Mouse (Mus musculus): Measurements from ENCODE around the gene Kiz. TPM values are rescaled to one million over a fixed set of nuclear protein-coding genes. Genes with fewer than 3 reads are reported as not detected.

Gene Kiz
- polyA plus RNA-seq, 1 experiment from 2014 or later = 11.9 TPM

DNA sequence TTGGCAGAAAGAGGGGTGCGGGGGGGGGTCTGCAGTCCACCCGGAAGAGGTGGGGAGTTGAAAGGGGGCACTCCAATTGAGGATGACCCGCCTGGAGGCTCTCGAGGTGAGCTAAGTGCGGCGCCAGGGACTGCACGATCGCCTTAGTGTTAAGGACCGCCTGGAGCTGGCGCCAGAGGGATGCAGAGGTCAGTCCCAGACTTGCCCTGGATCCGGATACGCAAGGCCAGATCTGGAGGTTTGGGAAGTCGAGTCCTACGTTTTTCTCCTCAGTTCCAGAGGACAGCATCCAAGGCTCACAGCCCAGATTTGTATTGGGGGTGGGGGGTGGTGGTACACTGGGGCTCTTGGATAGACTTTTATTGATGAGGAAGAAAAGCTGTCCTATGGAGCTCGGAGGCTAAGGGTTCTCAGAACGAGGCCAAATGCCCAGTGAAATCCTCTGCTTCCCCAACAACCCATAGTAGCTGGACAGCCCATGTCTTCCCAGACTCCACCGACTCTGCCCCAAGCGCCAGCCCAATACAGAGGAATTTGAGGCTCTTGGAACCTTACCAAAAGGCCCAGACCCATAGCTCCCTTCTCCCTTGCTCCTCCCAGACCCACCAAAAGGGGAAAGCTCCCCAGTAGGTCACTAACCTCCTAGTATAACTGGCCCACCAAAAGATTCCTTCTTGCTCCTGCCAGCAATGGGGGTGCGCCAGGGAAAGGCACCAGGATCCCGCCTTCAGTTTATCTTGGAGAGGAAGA, 20.2 kb upstream of the Kiz start:
- Histone ChIP-seq H3K27ac (replicated peaks) (no peak overlapping the region), H3K9ac (no peak overlapping the region), H3K4me3 (replicated peaks) (no peak overlapping the region), H3K36me3 (replicated peaks) (no peaks in the 10 kb centered on the region), H3K4me2 (no peak overlapping the region), H3K4me1 (replicated peaks) (no peaks in the 10 kb centered on the region), H3K9me3 (replicated peaks) (no peaks in the 10 kb centered on the region), H3K27me3 (peaks cover 93% of the 10 kb centered on the region)
- ATAC-seq (ENCODE audit: insufficient read depth) = no peak
- 2% methylated on average over 20 of the region's 20 CpGs for WGBS (ENCODE audit: insufficient replicate concordance)

- no peak overlapping the region for H3K4me2 ChIP-seq
- H3K9me3 ChIP-seq (replicated peaks) = no peaks in the 10 kb centered on the region
- H3K4me3 ChIP-seq (replicated peaks) = no peak overlapping the region
- WGBS (ENCODE audit: insufficient replicate concordance) = 2% methylated on average over 13 of the region's 13 CpGs
- no peaks in the 10 kb centered on the region for H3K36me3 ChIP-seq (replicated peaks)
- H3K27ac ChIP-seq (replicated peaks) = no peak overlapping the region
- H3K9ac ChIP-seq = no peak overlapping the region
- ATAC-seq (ENCODE audit: insufficient read depth) = no peak
- H3K27me3 ChIP-seq = peaks cover 97% of the 10 kb centered on the region
- no peaks in the 10 kb centered on the region for H3K4me1 ChIP-seq (replicated peaks)
These were observed 19.4 kb upstream of the Kiz start for GRCm38 (mm10) chr2:146836246-146836645.

DNA sequence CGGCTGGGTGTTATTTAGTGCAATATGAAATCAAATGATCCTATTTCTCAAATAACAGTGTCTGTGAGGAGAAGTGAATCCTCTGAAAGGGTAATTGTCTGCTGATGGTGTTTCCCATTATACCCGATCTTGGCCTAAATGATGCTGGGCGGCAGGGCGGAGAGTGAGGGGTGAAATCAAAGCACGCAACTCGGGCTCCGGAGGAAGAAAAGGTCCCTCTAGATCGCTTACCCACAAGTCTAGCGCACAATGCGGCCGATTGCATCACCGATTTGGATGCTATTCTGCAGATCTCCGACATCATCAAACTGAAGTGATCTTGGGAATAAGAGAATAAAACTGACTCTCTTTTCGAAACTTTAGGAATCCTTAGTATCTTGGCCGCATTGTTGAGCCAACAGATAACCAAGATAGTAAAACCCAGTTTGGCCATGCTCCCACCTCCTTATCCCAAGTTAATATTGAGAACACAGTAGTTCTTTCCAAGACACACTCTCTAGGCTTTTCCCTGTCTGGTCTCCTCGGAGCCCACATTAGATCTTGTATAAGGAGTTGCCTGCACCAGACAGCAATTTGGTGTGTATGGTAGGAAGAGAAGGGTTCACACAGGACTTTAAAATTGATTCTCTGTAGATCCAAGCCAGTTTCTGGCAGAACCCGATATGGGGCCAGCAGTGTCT, 18.7 kb upstream of the Kiz start:
- Histone ChIP-seq H3K27me3 (peaks cover 100% of the 10 kb centered on the region), H3K27ac (replicated peaks) (no peak overlapping the region), H3K4me3 (replicated peaks) (no peak overlapping the region), H3K4me1 (replicated peaks) (no peaks in the 10 kb centered on the region), H3K4me2 (no peak overlapping the region), H3K9ac (no peak overlapping the region), H3K9me3 (replicated peaks) (no peaks in the 10 kb centered on the region), H3K36me3 (replicated peaks) (no peaks in the 10 kb centered on the region)
- WGBS (ENCODE audit: insufficient replicate concordance) = 6% methylated on average over 17 of the region's 17 CpGs
- ATAC-seq (ENCODE audit: insufficient read depth) = no peak

DNA sequence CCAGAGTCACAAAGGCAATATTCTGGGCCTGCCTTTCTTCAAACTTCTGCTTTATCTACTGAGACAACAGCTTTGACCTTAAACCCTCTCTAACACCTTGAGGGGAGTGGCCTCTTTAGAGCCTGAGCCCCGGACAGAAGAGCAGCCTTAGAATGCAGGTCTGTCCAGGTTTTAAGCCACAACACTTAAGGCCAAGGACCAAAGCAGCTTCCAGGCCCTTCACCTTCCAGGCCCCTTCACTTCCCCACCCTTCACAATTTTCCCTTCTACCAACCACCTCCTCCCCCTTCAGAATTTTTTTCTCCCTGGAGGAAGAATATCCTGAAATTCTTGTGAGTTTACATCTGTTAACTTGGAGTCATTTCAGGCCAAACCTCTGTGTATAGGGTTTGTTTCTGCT, 18.0 kb upstream of the Kiz start:
- Histone ChIP-seq H3K27ac (replicated peaks) (no peak overlapping the region), H3K4me1 (replicated peaks) (no peaks in the 10 kb centered on the region), H3K4me3 (replicated peaks) (no peak overlapping the region), H3K36me3 (replicated peaks) (no peaks in the 10 kb centered on the region), H3K9me3 (replicated peaks) (no peaks in the 10 kb centered on the region), H3K9ac (no peak overlapping the region), H3K27me3 (peaks cover 99% of the 10 kb centered on the region), H3K4me2 (no peak overlapping the region)
- 18% methylated on average over 1 of the region's 1 CpGs for WGBS (ENCODE audit: insufficient replicate concordance)
- no peak for ATAC-seq (ENCODE audit: insufficient read depth)

- H3K4me3 ChIP-seq (replicated peaks) = no peak overlapping the region
- H3K36me3 ChIP-seq (replicated peaks) = no peaks in the 10 kb centered on the region
- H3K9ac ChIP-seq = no peak overlapping the region
- WGBS (ENCODE audit: insufficient replicate concordance) = 4% methylated on average over 30 of the region's 30 CpGs
- no peak for ATAC-seq (ENCODE audit: insufficient read depth)
- H3K4me1 ChIP-seq (replicated peaks) = no peaks in the 10 kb centered on the region
- H3K27me3 ChIP-seq = peaks cover 93% of the 10 kb centered on the region
- no peaks in the 10 kb centered on the region for H3K9me3 ChIP-seq (replicated peaks)
- H3K4me2 ChIP-seq = no peak overlapping the region
- H3K27ac ChIP-seq (replicated peaks) = no peak overlapping the region
These were observed 16.9 kb upstream of the Kiz start for GRCm38 (mm10) chr2:146838596-146839302.

- H3K27me3 ChIP-seq = peaks cover 86% of the 10 kb centered on the region
- no peak for ATAC-seq (ENCODE audit: insufficient read depth)
- no peak overlapping the region for H3K4me3 ChIP-seq (replicated peaks)
- no peaks in the 10 kb centered on the region for H3K9me3 ChIP-seq (replicated peaks)
- H3K4me2 ChIP-seq = no peak overlapping the region
- H3K27ac ChIP-seq (replicated peaks) = no peak overlapping the region
- WGBS (ENCODE audit: insufficient replicate concordance) = 4% methylated on average over 36 of the region's 36 CpGs
- H3K4me1 ChIP-seq (replicated peaks) = no peaks in the 10 kb centered on the region
- H3K9ac ChIP-seq = no peak overlapping the region
- H3K36me3 ChIP-seq (replicated peaks) = no peaks in the 10 kb centered on the region
These were observed 16.2 kb upstream of the Kiz start for GRCm38 (mm10) chr2:146839303-146840030.

DNA sequence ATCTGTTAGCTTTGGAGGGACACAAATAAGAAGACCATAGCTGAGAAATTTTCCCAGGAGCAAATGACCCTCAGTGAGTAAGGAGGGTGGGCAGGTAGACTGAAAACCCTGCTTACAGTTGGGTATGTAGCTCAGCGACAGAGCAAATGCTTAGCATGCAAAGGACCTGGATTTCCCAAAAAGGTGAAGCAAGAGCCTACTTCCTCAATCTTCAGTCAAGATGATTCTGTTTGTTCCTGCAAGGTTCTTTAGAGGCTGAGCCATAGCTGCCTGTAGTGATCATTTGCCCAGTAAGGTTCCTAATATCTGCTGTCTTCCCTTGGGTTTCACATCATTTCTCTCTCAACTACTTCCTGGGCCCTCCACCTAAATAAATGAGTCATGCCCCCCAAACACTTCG, 7.8 kb upstream of the Kiz start:
- WGBS (ENCODE audit: insufficient replicate concordance) = 61% methylated on average over 2 of the region's 2 CpGs
- H3K4me3 ChIP-seq (replicated peaks) = no peak overlapping the region
- peaks cover 3% of the 10 kb centered on the region for H3K27me3 ChIP-seq
- H3K4me1 ChIP-seq (replicated peaks) = no peaks in the 10 kb centered on the region
- H3K9ac ChIP-seq = no peak overlapping the region
- H3K4me2 ChIP-seq = no peak overlapping the region
- H3K27ac ChIP-seq (replicated peaks) = no peak overlapping the region
- no peaks in the 10 kb centered on the region for H3K9me3 ChIP-seq (replicated peaks)
- ATAC-seq (ENCODE audit: insufficient read depth) = no peak
- H3K36me3 ChIP-seq (replicated peaks) = no peaks in the 10 kb centered on the region

GRCm38 (mm10) chr2:146856120-146856519, 456 bp downstream of the Kiz start:
- Histone ChIP-seq H3K36me3 (replicated peaks) (no peaks in the 10 kb centered on the region), H3K4me3 (replicated peaks) (peak overlapping the region; percentile 92), H3K9me3 (replicated peaks) (no peaks in the 10 kb centered on the region), H3K27ac (replicated peaks) (peak overlapping the region; percentile 89), H3K4me2 (peak overlapping the region; percentile 91), H3K9ac (peak overlapping the region; percentile 85), H3K4me1 (replicated peaks) (peaks cover 20% of the 10 kb centered on the region), H3K27me3 (no peaks in the 10 kb centered on the region)
- peak; percentile 33 for ATAC-seq (ENCODE audit: insufficient read depth)
- WGBS (ENCODE audit: insufficient replicate concordance) = 2% methylated on average over 11 of the region's 11 CpGs

DNA sequence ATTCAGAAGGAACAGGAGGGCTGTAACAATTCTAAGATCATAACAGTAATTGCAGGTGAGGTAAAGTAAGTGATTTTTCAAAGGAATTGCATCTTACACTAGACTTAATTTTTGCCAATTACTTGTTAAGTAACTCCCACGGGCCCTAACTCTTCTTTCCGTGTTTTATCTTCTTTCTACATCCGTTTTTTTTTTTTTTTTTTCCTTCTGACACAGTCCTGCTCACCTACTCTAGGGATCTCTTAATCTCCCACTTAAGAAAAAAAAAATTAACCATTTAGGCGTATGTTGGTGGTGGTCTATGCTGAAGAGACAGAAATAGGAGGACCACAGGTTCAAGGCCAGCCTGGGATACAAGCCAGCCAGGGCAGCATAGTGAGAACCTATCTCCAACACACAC, 1.2 kb downstream of the Kiz start:
- peak overlapping the region; percentile 30 for H3K4me2 ChIP-seq
- H3K27ac ChIP-seq (replicated peaks) = no peak overlapping the region
- no peaks in the 10 kb centered on the region for H3K27me3 ChIP-seq
- H3K4me3 ChIP-seq (replicated peaks) = peak overlapping the region; percentile 21; the same call in 1 of the 2 replicates
- ATAC-seq (ENCODE audit: insufficient read depth) = no peak
- 32% methylated on average over 4 of the region's 4 CpGs for WGBS (ENCODE audit: insufficient replicate concordance)
- H3K4me1 ChIP-seq (replicated peaks) = peaks cover 24% of the 10 kb centered on the region
- no peak overlapping the region for H3K9ac ChIP-seq
- no peaks in the 10 kb centered on the region for H3K36me3 ChIP-seq (replicated peaks)
- no peaks in the 10 kb centered on the region for H3K9me3 ChIP-seq (replicated peaks)

DNA sequence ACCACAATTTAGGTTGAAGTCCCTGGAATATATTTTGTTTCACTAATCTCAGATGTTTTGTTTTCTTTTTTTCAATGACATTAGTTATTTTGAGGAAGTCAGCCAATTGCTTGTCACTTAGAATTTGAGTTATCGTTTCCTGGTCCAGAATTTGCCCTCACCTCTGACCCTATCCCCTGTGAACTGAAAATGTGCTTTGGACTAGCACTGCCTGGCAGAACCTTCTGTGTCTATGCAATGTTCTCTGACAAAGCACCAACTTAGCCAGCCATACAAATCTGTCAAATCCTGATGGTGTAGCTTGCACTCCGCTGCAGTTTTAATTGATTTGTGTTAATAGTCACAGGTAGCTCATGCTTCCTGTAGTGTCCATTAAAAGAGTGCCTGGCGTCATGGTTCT, 10.1 kb downstream of the Kiz start:
- Histone ChIP-seq H3K9ac (no peak overlapping the region), H3K9me3 (replicated peaks) (no peaks in the 10 kb centered on the region), H3K27ac (replicated peaks) (no peak overlapping the region), H3K36me3 (replicated peaks) (0 out of 2 replicates have a peak, but pooled peaks cover 4% of the 10 kb centered on the region), H3K4me3 (replicated peaks) (no peak overlapping the region), H3K4me1 (replicated peaks) (peaks cover 8% of the 10 kb centered on the region; the same call in 1 of the 2 replicates), H3K27me3 (no peaks in the 10 kb centered on the region), H3K4me2 (no peak overlapping the region)
- 75% methylated on average over 3 of the region's 3 CpGs for WGBS (ENCODE audit: insufficient replicate concordance)
- no peak for ATAC-seq (ENCODE audit: insufficient read depth)

All from liver, embryonic 15.5 days (tissue).